Mouse (Mus musculus) forebrain, embryonic 16.5 days (tissue): ENCODE measurements around the gene Fpgs. TPM values are rescaled to one million over a fixed set of nuclear protein-coding genes. Genes with fewer than 3 reads are reported as not detected.

ENCODE experiments used
- ATAC-seq: fragments of 200-750 bp; cut with Nextera tagmentation; 2 replicates; pipeline ENCODE4 v1.8.0; 2017; ENCODE audit warnings: mild to moderate bottlenecking, moderate library complexity
- H3K27ac ChIP-seq: fragments of 300-500 bp; sonication (generic); 2 replicates; pipeline ENCODE4 v1.5.1; 2014; ENCODE audit warnings: low read length, control low read depth
- H3K27me3 ChIP-seq: fragments of 300-500 bp; sonication (generic); replicated peaks from 2 replicates; pipeline ENCODE4 v1.6.1; 2014; ENCODE audit warnings: low read length; ENCODE audit not compliant: control insufficient read depth, insufficient read depth
- H3K36me3 ChIP-seq: fragments of 300-500 bp; sonication (generic); 2 replicates; pipeline ENCODE4 v1.6.1; 2014; ENCODE audit not compliant: control insufficient read depth, insufficient read depth
- H3K4me1 ChIP-seq: fragments of 300-500 bp; sonication (generic); replicated peaks from 2 replicates; pipeline ENCODE4 v1.6.1; 2014; ENCODE audit warnings: low read length; ENCODE audit not compliant: control insufficient read depth, insufficient read depth
- H3K4me2 ChIP-seq: fragments of 300-500 bp; sonication (generic); 2 replicates; pipeline ENCODE4 v1.6.1; 2014; ENCODE audit warnings: mild to moderate bottlenecking, low read length, control low read depth
- H3K4me3 ChIP-seq: fragments of 300-500 bp; sonication (generic); replicated peaks from 2 replicates; pipeline ENCODE4 v1.5.1; 2014; ENCODE audit warnings: mild to moderate bottlenecking, low read length, control low read depth
- H3K9ac ChIP-seq: fragments of 300-500 bp; sonication (generic); replicated peaks from 2 replicates; pipeline ENCODE4 v1.6.1; 2014; ENCODE audit warnings: low read depth, low read length, control low read depth
- H3K9me3 ChIP-seq: fragments of 300-500 bp; sonication (generic); 2 replicates; pipeline ENCODE4 v1.6.1; 2016; ENCODE audit warnings: low read length; ENCODE audit not compliant: control insufficient read depth
- WGBS: fragments of 180-500 bp; shearing (Covaris S2); extraction: QIAGEN DNeasy Blood & Tissue Kit; methylation state at CpG from one replicate; pipeline ENCODE4 v1.1.7; 2014; 5-methylcytosine and 5-hydroxymethylcytosine counted together
- polyA plus RNA-seq: library from polyadenylated mRNA; unstranded; fragments of >200 nt; fragmentation: Nextera tagmentation; extraction: Ambion mirVana; gene quantifications from 2 replicates; pipeline ENCODE4 v1.2.1, GENCODE M21; 2015

The Fpgs gene
- polyA plus RNA-seq, 1 experiment from 2014 or later, result 23.7 TPM

DNA sequence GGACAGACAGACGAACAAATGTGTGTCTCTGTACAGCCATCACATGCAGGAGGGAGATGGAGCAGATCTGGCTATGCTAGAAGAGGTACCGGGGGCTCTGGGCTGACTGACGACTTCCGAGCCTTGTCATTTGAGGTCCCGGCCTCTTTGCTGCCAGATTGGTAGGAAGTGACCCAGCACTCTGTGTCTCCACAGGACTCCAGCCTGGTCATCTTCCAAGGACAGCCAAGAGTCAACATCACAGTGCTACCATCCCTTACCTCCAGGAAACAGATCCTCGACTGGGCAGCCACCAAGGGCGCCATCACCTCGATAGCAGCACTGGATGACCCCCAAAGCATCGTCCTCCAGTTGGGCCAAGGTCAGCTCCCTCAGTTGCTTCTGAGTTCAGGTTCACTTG is 32.8 kb downstream of the Fpgs start:
- Histone ChIP-seq H3K9me3 (no peaks in the 10 kb centered on the region), H3K27me3 (no peaks in the 10 kb centered on the region), H3K27ac (no peak overlapping the region), H3K4me2 (no peak overlapping the region), H3K9ac (no peak overlapping the region), H3K4me3 (no peak overlapping the region), H3K36me3 (no peaks in the 10 kb centered on the region), H3K4me1 (no peaks in the 10 kb centered on the region)
- 92% methylated on average over 9 of the region's 9 CpGs for WGBS
- no peak for ATAC-seq

DNA sequence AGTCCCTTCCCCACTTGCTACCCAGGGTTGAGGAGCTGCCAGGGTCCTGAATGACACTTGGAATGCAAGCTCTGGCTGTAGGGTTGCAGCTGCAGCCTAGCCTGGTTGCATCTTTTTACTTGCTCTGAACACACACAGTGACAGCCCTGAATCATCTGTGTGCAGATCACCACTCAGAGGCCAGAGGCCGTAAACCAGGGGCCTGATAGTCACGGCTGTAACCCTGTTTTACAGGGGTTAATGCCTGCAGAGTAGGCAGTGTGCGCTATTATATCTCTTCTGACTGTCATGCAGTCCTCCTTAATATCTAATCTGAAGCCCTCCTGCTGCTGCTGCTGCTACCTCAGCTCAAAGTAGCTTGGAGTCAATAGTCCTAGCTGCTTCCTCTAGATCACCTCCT is 34.1 kb downstream of the Fpgs start:
- 88% methylated on average over 3 of the region's 3 CpGs for WGBS
- no peak for ATAC-seq
- H3K27me3 ChIP-seq, result no peaks in the 10 kb centered on the region

DNA sequence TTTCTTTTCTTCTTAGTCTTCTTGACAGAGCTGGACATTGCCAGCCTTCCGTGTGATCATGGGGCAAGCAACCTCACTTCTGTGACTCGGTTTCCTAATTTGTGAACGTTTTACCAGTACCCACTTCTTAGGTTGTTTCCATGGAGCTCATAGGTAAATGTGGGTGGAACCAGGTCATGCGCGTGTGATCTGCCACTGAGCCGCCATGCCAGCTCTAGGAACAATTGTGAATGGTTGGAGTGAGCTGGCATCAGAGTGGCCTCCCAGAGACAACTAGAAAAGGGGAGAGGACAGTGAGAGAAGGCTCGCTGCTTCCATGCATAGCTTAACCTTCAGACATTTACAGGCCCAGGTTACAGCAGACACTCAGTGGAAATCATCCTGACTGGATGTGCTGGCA is 35.8 kb downstream of the Fpgs start:
- no peaks in the 10 kb centered on the region for H3K27me3 ChIP-seq
- no peaks in the 10 kb centered on the region for H3K9me3 ChIP-seq
- H3K4me3 ChIP-seq, result no peak overlapping the region
- H3K4me1 ChIP-seq, result no peaks in the 10 kb centered on the region
- H3K4me2 ChIP-seq, result no peak overlapping the region
- H3K27ac ChIP-seq, result no peak overlapping the region
- ATAC-seq, result no peak
- H3K36me3 ChIP-seq, result no peaks in the 10 kb centered on the region
- WGBS, result 70% methylated on average over 7 of the region's 7 CpGs
- H3K9ac ChIP-seq, result no peak overlapping the region

More for the DNA sequence above, 34.1 kb downstream of the Fpgs start:
- H3K4me3 ChIP-seq, result no peak overlapping the region
- no peaks in the 10 kb centered on the region for H3K9me3 ChIP-seq
- no peak overlapping the region for H3K4me2 ChIP-seq
- no peaks in the 10 kb centered on the region for H3K4me1 ChIP-seq
- no peaks in the 10 kb centered on the region for H3K36me3 ChIP-seq
- H3K27ac ChIP-seq, result no peak overlapping the region
- no peak overlapping the region for H3K9ac ChIP-seq

DNA sequence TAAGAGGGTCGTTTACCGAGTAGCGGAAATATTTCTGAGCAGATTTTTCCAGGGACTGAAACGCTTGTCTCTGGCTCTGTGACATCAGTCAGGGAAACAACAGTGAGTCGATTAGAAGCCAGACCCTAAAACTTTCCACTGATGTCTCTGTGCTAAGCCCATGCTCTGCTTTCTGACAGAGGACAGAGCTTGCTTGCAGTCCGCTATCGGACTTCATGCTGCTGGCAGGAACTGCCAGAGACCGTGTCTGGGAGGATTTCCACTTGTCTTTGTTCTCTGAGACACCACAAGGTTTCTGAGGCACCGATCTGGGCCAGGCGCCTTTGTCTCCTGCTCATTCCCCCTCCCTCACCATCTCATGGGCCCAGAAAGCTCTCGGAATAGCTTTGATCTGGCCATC is 36.2 kb downstream of the Fpgs start:
- Histone ChIP-seq H3K36me3 (no peaks in the 10 kb centered on the region), H3K9ac (no peak overlapping the region), H3K4me3 (no peak overlapping the region), H3K27ac (no peak overlapping the region), H3K9me3 (no peaks in the 10 kb centered on the region), H3K27me3 (no peaks in the 10 kb centered on the region), H3K4me2 (no peak overlapping the region), H3K4me1 (no peaks in the 10 kb centered on the region)
- ATAC-seq, result no peak
- WGBS, result 21% methylated on average over 11 of the region's 11 CpGs

DNA sequence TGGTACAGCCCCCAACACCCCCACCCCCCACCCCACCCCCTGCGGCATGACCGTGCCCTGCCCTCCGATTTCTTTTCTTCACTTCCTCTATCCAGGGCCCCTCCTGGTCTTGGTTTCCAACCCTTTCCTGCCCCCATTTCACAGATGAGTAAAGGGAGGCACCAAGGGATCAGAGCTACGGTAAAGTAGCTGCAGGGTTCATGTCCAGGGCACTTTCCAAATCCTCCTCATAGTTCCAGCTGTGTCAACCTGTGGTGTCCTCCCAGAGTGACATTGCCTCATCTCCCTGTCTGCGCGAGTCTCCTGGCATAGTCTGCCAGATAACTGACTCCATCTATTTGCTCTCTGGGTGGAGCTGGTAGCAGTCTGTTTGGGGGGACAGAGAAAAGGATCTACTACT is 38.1 kb downstream of the Fpgs start:
- Histone ChIP-seq H3K9me3 (no peaks in the 10 kb centered on the region), H3K4me3 (no peak overlapping the region), H3K27me3 (no peaks in the 10 kb centered on the region), H3K36me3 (no peaks in the 10 kb centered on the region), H3K4me2 (no peak overlapping the region), H3K9ac (no peak overlapping the region), H3K27ac (no peak overlapping the region), H3K4me1 (no peaks in the 10 kb centered on the region)
- ATAC-seq, result no peak
- 88% methylated on average over 6 of the region's 6 CpGs for WGBS

DNA sequence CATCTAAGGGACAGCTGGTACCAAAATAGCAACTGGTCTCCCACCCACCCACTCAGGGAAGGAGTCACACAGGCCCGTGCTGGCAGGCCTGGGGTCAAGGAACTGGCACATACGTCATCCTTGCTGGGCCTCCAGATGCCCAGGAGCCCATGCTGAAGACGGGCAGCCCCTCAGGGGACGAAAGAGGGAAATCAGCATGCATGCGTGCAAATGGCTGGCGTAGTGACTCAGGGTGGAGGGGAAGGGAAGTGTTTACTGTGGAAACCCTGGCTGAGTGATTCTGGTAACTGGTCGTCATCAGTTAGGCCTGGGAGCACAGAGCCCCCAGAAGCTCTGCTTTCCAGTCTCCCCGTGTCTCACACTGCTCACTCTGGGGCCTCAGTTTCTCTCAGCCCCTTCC is 38.6 kb downstream of the Fpgs start:
- no peaks in the 10 kb centered on the region for H3K27me3 ChIP-seq
- H3K9ac ChIP-seq, result no peak overlapping the region
- 84% methylated on average over 8 of the region's 8 CpGs for WGBS
- no peak overlapping the region for H3K27ac ChIP-seq
- no peak overlapping the region for H3K4me3 ChIP-seq
- no peaks in the 10 kb centered on the region for H3K9me3 ChIP-seq
- ATAC-seq, result no peak
- no peaks in the 10 kb centered on the region for H3K4me1 ChIP-seq
- H3K4me2 ChIP-seq, result no peak overlapping the region
- no peaks in the 10 kb centered on the region for H3K36me3 ChIP-seq

DNA sequence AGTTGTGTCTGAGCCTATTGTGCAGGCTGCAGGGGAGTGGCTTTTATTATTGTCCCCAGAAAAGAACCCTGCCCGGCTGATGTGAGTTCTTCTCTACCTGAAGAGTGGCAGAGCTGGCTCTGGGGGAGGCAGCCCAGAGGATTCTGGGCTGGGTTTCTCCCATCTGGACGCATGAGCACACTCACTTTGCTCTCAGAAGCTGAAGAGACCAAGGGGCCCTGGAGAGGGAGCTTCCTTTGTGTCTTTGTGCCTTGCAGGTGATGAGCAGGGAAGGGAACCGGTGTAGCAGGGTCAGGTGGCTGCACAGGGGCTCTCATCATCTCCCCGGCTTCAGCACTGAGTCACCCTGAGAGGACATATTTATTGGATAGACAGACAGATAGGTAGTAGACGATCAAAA is 41.7 kb downstream of the Fpgs start:
- no peak overlapping the region for H3K9ac ChIP-seq
- ATAC-seq, result no peak
- no peaks in the 10 kb centered on the region for H3K27me3 ChIP-seq
- no peak overlapping the region for H3K4me2 ChIP-seq
- H3K36me3 ChIP-seq, result no peaks in the 10 kb centered on the region
- WGBS, result 47% methylated on average over 5 of the region's 5 CpGs
- no peaks in the 10 kb centered on the region for H3K9me3 ChIP-seq
- no peak overlapping the region for H3K4me3 ChIP-seq
- H3K27ac ChIP-seq, result no peak overlapping the region
- H3K4me1 ChIP-seq, result no peaks in the 10 kb centered on the region

DNA sequence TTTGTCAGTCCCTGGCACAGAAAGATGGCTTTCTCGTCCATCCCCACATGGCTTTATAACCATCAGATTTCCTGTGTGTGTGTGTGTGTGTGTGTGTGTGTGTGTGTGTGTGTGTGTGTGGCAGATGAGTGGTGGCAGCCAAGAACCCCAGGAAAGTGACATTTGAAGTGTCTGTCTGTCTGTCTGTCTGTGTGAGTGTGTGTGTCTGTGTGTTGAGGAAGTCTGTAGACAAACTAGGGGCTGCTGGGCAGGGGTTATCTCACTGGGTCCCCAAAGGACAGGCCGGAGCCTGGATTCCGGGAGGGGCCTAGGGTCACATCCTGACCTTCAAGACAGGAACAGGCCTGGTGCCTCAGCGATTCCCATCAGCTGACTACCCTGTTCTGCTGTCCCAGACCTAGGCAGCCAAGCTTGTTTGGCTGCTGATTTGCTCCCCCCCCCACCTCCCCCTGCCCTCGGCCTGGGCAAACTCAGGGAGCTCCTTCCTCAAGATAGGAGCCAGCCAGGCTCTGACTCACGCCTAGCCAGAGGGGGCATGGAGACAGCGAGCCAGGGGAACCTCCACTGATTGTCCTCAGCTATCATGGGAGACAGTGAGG is 42.3 kb downstream of the Fpgs start:
- ATAC-seq, result no peak

DNA sequence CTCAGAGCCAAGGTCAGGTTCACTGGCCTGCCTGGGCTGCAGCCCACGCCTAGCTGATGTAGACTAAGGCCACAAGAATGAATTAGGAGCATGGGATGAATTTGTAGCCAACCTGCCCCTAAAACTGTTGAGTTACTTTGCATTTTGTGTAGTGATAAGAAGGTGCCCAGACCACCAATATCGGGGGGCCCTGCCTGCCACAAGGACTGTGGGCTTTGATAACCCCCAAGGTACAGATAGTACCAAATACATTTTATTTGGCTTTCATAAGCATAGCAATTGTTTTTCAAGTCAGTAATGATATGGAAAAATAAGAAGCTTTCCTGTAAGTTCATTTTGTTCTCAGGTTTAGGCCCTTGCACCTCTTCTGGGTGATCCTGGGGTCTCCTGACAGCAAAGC is 45.1 kb downstream of the Fpgs start:
- Histone ChIP-seq H3K9ac (no peak overlapping the region), H3K4me1 (no peaks in the 10 kb centered on the region), H3K4me3 (no peak overlapping the region), H3K9me3 (no peaks in the 10 kb centered on the region), H3K27ac (no peak overlapping the region), H3K27me3 (no peaks in the 10 kb centered on the region), H3K4me2 (no peak overlapping the region), H3K36me3 (no peaks in the 10 kb centered on the region)
- no peak for ATAC-seq
- 91% methylated on average over 2 of the region's 2 CpGs for WGBS

More for the DNA sequence above, 42.3 kb downstream of the Fpgs start:
- no peak overlapping the region for H3K4me2 ChIP-seq
- no peaks in the 10 kb centered on the region for H3K27me3 ChIP-seq
- H3K36me3 ChIP-seq, result no peaks in the 10 kb centered on the region
- no peaks in the 10 kb centered on the region for H3K4me1 ChIP-seq
- no peak overlapping the region for H3K4me3 ChIP-seq
- H3K27ac ChIP-seq, result no peak overlapping the region
- no peaks in the 10 kb centered on the region for H3K9me3 ChIP-seq
- WGBS, result 78% methylated on average over 7 of the region's 7 CpGs
- H3K9ac ChIP-seq, result no peak overlapping the region

DNA sequence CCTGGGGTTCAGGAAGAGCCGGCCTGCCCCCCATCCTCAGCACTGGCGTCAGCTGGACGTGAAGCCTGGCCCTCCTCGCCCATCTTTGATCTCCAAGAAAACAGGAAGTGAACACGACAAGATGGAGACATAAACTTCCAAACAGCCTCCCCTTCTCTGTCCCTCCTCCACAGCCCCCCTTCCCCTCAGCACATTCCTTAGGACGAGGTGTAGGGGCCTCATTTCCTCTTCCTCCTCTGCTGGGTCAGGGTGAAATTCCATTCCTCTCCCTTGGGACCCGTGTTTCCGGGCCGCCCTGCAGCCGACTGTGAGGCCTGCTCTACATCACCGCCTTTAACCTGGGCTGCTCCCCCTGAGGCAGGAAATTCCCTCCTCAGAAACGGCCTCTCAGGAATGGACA is 48.1 kb downstream of the Fpgs start:
- Histone ChIP-seq H3K27ac (no peak overlapping the region), H3K4me3 (no peak overlapping the region), H3K4me2 (no peak overlapping the region), H3K36me3 (no peaks in the 10 kb centered on the region), H3K9me3 (no peaks in the 10 kb centered on the region), H3K4me1 (no peaks in the 10 kb centered on the region), H3K27me3 (no peaks in the 10 kb centered on the region), H3K9ac (no peak overlapping the region)
- no peak for ATAC-seq
- 85% methylated on average over 12 of the region's 12 CpGs for WGBS
